Mouse (Mus musculus) bone marrow macrophage, adult 2 months (primary cell): ENCODE data around the gene Batf3.

Source experiments
- CTCF ChIP-seq: IDR thresholded peaks from 2 replicates; pipeline ENCODE4 v1.5.1; 2012; ENCODE audit warnings: low read depth, mild to moderate bottlenecking, low read length, moderate library complexity
- POLR2A ChIP-seq: IDR thresholded peaks from 2 replicates; pipeline ENCODE4 v1.6.1; 2012; ENCODE audit warnings: mild to moderate bottlenecking, low read depth, low read length, borderline replicate concordance

DNA sequence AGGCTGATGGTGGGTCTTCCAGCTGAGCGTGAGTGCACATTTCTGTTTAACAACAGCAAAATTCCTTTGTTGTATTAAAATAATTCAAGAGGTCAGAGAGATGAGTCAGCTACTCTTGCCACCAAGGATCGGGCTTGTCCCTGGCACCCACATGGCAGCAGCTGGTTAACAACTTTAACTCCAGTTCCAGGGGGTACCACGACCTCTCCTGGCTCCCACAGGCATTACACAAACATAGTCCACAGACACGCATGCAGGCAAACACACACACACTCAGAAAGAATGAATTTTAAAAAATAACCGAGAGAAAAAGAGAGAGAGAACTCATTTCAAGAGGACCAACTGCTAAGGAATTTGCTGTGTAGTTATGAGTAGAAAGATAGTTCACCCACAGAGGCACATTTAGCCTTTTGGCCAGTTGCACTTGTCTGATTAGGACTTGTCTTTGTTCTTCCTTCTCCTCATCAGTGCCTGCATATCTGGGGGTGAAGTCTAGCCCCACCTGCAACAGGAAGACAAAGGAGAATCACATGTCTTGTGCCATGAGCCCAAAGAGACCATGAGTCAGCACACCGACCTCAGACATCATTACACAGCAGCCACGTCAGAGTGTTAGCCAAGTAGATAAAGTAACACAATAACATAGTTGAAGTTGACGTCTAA is 42.6 kb upstream of the Batf3 start:
- TF ChIP-seq POLR2A, result no peak
- peak; percentile 28; the same call in 1 of the 2 replicates for TF ChIP-seq CTCF
